Mouse (Mus musculus) urinary bladder, postnatal 14 days (tissue): ENCODE data around the gene Aprt.

Source experiments
- DNase-seq: peaks from one replicate; pipeline ENCODE4 v3.0.0; 2021; ENCODE audit warnings: low spot score

The Aprt gene

DNA sequence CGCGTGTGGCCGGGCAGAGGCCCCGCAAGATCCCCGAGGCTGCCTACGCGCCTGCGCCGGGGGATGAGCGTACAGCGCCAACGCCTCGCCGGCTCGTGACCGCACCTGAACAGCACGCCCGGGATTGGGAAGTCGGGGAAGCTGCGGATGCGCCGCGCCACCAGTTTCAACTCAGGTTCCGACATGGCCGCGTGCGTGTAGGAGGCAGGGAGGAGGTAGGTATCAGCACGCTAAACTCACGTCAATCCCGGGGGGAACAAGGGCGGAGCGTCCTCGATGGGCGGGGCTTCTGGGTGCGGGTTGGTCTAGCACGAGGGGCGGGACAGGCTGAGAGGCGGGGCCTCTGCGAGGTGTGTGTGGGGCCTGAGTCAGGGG is at the start of gene Aprt:
Aprt (minus strand) TSS at position 262 of the 375 bp plus-strand sequence.
- DNase-seq, result peak; percentile 97

DNA sequence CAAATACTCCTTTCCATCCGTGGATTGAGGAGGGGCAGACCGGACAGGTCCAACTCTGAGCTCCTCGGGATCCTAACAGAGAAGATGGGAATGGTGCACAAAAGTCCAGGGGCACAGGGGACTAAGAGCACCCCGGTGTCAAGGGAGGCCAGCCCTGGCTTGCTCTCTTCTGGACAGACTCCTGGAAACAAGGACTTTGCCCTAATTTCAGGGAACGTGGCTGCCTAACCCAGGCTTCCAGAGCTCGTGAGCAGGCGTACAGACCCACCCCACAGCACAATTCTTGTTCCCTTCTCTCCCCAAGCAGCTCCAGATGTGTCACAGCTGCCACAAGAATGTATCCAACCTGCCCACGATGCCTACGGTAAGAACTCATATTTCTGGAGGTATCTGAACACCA is 49.1 kb upstream of the Aprt start:
- no peak for DNase-seq

DNA sequence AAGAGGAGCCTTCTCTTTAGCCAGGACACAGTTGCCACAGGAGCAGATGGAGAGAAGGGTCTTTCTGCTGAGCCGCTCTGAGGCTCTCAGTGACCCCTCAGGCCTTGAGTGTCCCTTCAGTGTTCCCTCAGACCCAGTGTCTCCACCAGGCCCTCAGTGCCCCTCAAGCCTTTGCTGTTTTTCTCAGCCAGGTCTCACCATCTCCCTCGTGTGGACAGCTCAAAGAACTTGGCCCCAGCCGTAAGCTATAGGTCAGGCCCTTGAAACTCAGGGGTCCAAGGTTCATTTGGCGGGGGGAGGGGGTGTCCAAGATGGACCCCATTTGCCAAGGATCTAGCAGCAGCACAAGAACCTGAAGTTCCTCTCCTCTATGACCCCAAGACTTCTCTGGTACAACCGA is 47.9 kb upstream of the Aprt start:
- DNase-seq, result no peak

DNA sequence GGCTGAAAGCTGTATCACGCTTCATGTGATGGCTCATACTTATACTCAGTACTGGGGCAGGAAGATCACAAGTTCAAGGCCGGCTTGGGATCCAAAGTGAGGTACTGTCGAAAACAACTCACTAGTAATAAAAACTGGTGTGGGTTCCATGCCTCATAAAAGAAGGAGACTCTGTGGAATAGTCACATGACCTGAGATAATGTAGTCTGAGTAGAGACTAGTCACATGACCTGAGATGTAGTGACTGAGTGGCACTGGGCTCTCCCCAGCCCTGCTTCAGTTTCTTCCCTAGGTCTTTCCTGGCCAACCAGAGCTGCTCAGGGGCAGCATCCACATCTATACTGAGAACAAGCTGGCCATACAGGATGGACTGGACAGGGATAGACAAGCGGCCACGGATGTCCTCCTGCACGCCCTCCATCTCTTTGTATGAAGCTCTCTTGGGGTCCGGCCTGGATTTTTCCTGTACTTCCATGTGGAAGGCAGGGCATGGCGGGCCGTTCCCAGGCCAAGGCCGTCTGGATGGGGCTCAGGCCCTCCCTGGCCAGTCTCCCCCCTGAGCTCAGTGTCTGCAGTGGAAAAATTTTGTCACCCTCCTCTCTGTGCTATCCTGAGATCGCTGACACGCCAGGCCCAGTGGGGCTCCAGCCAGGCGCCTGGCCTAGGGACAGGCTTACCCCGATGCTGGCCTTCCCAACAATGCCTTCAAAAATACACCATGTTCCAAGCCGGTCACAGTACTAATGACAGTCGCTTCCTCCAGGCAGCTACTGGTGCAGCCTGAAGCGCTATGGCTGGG is 47.3 kb upstream of the Aprt start:
- DNase-seq, result no peak

DNA sequence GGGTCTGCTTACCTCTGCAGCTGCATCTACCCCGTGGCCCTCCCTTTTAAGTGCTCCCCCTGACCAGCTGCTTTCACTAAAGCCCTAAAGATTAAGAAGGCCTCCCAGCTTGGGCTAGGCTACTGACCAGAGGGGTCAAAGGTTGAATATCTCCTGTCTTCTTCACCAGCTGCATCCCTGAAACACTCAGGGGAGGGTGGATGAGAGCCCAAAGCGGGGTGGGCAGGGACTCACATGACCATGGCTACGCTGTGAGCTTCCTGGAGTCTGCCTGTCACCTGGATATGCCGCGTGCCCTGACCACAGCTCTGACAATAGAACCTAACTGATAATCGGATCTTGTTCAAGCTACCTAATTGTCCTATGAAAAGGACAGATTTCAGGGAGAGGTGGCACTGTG is 46.0 kb upstream of the Aprt start, which contains the start of gene Pabpn1l:
Pabpn1l (minus strand) TSS at position 13 of the 400 bp plus-strand sequence.
- no peak for DNase-seq

DNA sequence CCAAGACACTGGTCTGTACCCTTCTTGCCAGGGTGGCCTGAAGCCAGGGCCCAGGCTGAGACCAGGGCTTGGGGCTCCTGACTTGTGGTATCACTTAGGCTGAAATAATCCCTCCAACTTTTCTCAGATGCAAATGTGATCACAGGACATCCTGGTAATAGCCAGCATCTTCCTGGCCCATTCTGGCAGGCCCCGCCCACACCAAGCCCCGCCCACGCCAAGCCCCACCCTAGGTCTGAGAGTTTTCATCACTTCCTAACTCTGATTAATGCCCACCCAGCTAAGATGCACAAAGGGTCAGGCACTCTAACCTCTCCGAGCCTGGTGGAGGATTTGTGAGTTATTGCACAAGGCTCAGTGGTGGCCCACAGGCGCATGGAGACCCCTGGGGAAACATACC is 43.7 kb upstream of the Aprt start:
- no peak for DNase-seq

DNA sequence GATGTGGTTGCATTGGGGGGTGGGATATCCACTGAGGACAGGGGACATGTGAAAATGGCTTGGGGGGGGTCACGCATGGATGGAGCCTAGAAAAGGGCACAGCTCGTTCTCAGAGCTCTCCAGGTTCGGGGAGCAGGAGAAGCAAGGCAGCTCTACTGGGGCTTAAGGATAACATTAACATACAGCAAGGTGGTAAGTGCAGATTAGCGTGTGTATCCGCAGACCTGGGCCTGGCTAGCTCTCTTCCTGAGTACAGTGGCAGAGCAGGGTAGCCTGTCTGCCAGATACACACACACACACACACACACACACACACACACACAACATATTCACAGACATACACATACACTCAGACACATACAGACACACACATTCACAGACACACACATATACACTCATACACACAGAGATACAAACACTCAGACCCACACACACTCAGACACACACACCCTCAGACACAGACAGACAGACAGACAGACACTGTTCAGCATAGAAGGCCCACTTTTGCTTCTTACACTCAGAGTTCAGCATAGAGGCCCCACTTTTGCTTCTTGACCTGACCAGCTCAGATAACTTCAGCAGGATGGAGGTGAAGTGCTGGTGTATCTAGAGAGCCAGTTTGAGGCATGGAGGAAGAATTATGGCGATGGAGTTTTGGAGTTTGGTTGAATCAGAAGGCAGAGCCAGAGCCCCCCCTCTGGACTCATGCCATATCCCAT is 42.1 kb upstream of the Aprt start:
- DNase-seq, result no peak

DNA sequence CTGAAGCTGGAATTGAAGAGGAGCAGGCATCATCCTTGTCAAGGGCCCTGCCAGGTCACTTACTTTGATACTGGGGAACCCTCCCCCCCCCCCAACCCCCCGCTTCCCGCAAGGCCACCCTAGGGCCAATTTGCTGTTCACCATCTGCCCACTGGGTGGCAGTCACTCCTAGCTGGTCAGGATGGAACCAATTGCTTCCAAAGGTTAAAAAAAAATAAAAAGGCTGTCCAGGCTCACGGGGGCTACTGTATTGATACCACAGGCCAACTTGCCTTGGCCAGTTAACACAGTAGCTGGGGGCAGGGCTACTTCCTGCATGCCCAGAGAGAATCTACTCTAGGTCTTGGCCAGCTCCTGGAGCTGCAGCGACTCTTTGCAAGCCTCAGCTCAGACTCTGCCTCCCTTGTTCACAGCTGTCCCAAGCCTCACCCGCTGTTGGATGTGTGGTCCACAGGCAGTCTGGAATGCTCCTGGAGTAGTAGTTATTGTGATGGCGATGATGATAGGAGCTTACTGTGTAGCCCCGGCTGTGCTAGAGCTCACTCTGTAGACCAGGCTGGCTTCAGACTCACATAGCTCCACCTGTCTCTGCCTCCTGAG is 41.3 kb upstream of the Aprt start:
- DNase-seq, result peak; percentile 85

DNA sequence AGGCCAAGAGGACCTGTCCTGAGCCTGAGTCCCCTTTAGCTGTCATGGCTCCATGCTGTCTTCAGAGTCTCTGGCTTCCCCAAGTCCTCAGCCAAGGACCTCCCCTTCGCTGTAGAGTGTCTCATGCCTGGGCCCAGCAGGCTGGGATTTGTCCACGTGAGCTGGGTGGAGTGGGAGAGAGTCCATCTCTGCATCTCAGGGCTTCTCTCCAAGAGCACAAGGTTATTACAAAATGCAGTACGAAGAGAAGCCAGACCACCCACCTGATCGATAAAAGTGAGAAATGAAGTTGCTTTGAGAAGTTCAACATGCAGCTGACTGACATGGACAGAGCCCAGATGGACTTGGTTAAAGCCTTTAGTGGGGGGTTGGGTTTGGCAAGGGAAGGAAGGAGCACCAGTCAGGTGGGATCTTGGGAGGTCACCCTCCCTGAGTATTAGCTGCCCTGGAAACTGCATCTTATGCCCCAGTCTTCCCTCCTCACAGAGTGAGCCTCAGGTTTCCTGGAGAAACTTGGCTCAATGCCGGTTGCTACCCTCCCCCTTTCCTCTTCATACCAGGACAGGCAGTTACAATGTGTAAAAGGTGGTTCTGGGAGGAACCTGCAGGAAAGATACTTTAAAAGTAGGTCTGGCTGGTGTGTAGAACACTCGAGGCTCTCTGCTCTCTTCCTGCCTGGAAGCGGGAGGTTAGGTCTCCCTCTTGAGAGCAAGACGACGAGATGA is 39.6 kb upstream of the Aprt start:
- DNase-seq, result peak; percentile 59

DNA sequence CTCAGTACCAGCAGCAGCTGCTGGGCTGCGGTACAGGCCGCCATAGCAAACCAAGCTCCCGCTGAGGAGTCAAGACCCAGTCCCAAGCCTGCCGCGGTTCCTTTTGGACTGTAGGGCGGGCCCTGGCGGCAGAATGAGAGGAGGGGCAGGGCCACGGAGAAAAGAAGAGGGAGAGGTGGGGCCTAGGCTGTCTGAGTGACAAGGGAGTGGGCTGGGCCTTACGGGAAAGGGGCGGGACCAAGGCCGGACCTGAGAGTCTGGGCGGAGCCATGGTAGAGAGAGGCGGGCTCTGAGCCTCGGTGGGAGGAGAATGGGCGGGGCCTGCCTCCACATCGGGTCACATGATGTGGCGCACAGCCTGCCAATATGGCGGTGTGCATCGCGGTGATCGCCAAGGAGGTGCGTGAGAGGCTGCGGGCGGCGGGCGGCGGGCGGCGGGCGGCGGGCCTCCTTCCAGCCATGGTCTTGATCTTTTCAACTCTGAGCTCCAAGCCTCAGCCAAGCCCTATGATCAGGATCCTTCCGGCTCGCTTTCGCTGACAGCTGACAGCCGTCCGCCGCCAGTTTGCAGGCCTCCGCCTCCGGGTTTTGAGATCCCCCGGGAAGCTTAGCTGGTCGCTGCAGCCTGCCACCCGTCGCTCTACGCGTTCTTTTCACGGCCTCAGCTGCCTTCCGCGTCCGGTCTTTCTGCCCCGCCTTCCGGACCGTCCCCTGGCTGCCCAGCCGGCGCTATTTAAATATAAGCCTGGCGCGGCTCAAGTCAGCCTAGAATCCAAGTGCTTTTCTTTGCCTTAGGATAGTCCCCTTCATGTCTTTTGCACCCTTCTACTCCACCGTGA is 34.8 kb upstream of the Aprt start, which contains the start of the genes Galns and Trappc2l:
Galns (minus strand) TSS at position 169 of the 839 bp plus-strand sequence.
Trappc2l (plus strand) TSS at position 346 of the 839 bp plus-strand sequence.
- DNase-seq, result peak; percentile 96

DNA sequence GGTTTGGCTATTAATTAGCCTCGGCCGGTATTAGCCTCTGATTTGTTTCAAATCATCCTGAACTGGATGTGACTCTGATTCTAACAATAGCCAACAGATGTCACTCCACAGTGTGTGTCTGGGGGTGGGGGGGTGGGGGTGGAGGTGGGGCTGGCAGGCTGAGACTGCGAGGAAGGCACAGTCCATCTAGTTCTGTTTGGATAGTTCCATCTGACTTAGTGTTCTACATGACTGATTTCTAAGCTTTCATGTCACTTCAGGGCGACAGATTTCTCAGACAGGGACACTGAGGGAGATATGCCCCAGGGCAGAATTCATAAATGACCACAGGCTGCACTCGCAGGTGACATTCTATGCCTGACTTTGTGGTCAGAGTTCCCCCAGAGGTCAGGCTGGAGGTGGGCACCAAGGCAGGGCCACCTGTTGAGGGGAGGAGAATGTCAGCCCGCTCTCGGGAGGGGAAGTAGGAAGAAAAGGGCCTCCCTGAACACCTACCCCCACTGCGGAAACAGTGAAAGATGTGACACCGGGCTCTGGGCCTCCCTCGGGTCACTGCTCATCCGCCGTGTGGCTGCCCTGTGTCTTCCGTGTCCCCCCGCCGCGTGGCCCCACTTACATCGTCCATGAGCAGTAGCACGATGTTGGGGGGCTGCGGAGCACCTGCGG is 34.0 kb upstream of the Aprt start:
- no peak for DNase-seq

DNA sequence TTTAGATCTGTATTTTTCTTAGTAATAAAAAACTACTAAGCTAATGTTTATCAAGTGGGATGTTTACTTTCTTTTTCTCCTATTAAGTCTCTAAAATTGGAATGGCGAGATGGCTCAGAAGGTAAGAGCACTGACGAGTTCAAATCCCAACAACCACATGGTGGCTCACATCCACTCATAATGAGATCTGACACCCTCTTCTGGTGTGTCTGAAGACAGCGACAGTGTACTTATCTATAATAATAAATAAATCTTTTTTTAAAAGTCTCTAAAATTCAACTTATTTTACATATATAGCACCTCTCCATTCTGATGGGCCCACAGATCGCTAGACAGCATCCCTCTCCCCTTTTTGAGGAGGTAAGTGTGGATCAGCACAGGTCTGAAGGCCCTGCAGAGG is 33.5 kb upstream of the Aprt start:
- no peak for DNase-seq

DNA sequence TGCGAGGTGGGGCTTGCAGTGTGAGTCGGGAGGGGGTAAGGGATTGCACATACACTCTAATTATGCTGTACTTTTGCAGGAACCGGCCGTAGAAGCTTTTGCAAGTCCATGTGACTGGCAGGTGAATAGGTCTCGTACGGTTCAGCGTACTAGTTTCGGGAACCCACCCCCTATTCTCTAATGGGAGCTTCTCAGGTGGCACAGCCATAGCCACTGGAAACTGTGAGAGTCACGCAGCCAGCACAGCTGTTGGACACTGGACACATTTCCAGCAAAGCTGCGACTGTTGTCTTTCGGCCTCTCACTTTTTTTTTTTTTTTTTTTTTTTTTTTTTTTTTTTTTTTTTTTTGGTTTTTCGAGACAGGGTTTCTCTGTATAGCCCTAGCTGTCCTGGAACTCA is 30.1 kb upstream of the Aprt start:
- no peak for DNase-seq

DNA sequence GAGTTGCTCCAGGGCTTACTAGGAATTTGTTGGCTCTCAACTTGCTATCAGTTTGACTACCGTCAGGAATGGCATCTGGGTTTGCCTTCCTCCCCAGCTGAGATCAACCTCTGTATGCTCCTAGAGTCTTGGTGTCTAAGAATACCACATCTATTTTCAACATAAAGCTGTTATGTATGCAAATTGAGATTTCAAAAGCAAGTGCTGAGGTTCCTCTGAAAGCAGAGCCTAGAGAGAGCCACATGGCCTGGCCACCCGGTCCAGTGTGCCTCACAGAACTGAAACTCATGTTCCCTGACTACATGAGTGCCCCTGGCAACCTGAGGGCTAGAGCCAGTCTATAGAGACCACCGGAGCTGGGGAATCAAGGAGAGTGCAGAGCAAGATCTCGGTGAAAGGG is 28.7 kb upstream of the Aprt start:
- no peak for DNase-seq

DNA sequence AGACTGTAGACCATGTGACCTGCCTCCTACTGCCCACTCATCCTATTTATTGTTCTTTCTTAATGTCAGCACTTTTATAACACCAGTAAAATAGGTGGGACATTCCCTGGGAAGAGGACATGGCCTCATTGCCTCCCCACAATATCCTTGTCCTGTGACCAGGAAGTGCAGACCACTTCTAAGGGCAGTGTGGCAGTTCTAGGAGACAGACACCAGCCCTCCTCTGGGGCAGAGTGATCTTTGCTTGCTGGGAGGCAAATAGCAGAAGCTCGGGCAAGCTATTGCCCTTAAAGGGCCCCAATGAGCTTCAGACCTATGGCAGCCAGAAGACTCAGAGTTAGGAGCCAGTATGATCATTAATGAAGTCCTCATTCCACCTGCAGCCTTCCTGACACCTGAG is 27.9 kb upstream of the Aprt start:
- no peak for DNase-seq

DNA sequence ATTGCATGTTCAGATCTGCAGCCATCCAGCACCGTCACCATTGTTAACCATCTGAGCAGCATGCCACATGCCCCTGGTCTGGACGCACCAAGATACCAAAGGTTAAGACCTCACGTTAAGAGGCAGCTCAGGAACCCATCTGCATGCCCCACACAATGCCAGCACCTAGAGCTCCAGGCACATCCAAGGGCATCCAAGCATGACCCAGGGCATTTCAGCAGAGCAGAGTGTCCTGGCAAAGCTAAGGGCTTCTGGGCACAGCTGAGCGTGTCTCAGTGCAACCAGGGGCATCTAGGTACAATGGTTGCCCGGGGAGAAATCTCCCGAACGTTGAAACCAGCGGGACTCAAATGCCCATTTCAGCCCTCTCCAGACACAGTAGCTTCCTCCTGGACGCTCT is 24.0 kb upstream of the Aprt start:
- DNase-seq, result no peak

DNA sequence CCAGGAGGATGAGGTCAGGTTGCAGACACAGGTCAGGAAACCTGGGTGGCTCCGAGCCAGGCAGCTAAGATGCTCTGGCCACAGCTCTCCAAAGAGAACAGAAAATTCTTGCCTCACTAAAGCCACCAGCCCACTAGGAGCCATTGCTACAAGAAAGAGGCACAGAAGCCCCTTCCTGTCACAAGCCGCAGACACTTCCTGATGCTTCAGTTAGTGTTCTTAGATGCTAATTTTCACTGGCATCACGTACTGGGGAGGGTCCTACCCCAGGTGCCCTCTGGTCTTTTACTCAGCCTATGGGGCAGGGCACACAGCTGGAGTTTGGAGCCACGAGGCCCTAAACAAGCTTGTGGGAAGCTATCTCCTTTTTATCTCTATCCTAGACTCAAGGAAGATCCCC is 19.3 kb upstream of the Aprt start:
- no peak for DNase-seq

DNA sequence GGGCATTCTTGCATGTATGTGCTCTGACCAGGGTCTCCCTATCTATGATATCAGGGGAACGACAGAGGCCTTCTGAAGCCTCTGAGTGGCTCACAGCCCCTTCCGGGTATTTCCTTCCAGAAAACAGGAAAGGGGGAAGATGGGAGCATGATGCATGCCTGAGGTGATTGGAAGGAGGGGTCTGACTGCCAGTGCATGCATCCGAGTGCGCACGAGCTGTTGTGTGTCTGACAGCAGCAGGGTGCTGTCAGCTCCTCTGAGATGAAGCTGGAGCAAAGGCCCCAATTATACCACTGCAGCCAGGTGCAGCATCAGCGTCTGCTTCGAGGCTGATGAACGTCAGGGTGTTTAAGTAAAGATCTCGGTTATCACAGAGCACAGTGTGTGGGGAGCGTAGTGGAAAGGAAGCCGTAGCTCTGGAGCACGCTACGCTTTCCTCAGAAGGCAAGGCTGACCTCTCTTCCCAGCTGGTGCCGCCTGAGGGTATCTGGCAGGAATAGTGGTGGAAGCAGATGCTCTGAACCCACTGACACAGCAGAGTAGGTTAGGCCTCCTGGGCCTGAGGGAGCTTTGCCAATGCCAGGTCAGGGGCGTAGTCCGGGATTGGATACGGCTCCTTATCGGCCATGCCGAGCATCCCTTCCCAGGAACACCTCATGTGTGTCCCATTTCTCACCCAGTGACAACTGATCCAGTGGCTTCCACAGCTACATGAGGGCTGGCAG is 17.2 kb upstream of the Aprt start:
- no peak for DNase-seq

DNA sequence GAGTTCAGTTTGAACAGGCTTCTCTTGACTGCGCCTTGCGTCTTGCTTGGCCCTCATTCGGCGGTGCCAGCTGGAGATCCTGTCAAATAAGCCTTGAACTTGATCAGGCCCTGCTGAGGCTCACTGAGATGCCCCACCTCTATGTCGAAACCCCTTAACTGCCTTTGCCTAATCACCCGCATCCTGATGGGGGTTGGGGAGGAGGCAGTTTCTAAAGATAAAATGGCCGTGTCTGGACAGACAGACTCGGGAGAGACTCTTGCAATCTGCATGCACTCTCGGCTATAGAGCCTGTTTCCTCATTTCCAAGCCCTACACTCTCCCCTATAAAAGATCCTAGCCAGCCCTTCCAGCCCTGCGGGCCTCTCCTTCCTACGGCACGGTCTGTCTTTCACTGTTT is 16.5 kb upstream of the Aprt start:
- no peak for DNase-seq

DNA sequence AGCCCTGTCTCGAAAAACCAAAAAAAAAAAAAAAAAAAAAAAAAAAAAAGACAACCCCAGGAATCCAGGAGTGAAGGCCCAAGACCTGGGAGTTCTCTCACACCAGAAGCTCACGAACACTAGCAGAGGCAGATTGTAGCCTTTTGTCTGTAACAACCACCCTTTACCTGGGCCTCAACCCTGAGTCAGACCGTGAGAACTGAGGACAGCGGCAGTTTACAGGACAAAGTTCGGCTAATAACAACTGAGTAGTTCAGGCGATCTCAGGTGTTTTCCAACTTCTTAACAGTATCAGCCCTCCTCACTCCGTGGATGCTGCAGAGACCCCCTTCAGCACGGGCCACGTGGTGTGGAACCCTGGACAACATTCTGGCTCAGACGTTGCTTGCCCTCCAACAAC is 10.0 kb upstream of the Aprt start:
- DNase-seq, result no peak
